Mouse (Mus musculus) lung, postnatal 0 days (tissue): ENCODE results near the gene Rps6kl1.

Experiments
- CTCF ChIP-seq: IDR thresholded peaks from 2 replicates; pipeline ENCODE4 v1.5.1; 2016; ENCODE audit warnings: antibody characterized with exemption, mild to moderate bottlenecking
- EP300 ChIP-seq: IDR thresholded peaks from 2 replicates; pipeline ENCODE4 v1.6.1; 2016; ENCODE audit warnings: antibody characterized with exemption, mild to moderate bottlenecking, control low read depth

DNA sequence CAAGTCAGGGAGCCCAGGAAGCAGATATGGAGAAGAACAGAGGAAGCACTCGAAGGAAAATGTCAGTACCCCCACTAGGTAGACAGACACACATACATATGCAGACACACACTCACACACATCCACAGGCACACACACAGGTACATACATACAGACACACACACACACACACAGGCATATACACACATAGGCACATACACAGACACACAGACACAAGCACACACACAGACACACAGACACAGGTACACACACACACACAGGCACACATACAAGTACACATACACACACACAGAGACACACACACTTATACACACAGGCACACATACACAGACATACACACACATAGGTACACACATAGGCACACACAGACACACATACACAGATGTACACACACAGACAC lies 48.9 kb upstream of the Rps6kl1 start:
- TF ChIP-seq EP300, result no peak
- TF ChIP-seq CTCF, result no peak
